Mouse (Mus musculus) embryo, embryonic 11.5 days (tissue): Measurements from ENCODE around the gene Bcl2.
A peak's percentile ranks its signal among the peaks of the same experiment; 100 is the strongest.
"Not testable (repeated sequence)": the region's sequence is repeated elsewhere in the genome, so short reads cannot be mapped to it uniquely, and the experiment has no call there.

ENCODE experiments used
- DNase-seq: peaks from one replicate; pipeline ENCODE4 v3.0.0-alpha.2; 2012; ENCODE audit warnings: low read depth, low spot score

Gene Bcl2

GRCm38 (mm10) chr1:106559116-106559605, 154.9 kb downstream of the Bcl2 start:
- no peak for DNase-seq

GRCm38 (mm10) chr1:106555498-106556168, 158.4 kb downstream of the Bcl2 start:
- DNase-seq, result no peak

- no peak for DNase-seq
Observed at GRCm38 (mm10) chr1:106553846-106554802, 159.9 kb downstream of the Bcl2 start.

- no peak for DNase-seq
Observed at GRCm38 (mm10) chr1:106552856-106553255, 161.2 kb downstream of the Bcl2 start.

- DNase-seq, result no peak
Observed at GRCm38 (mm10) chr1:106550580-106550979, 163.5 kb downstream of the Bcl2 start.

- no peak for DNase-seq
Observed at GRCm38 (mm10) chr1:106549025-106549424, 165.0 kb downstream of the Bcl2 start.

GRCm38 (mm10) chr1:106544817-106545612, 169.1 kb downstream of the Bcl2 start:
- DNase-seq, result no peak

GRCm38 (mm10) chr1:106542731-106543130, 171.3 kb downstream of the Bcl2 start:
- DNase-seq, result peak; percentile 19

- DNase-seq, result no peak
Observed at GRCm38 (mm10) chr1:106541851-106542250, 172.2 kb downstream of the Bcl2 start.

- no peak for DNase-seq
Observed at GRCm38 (mm10) chr1:106540130-106540529, 173.9 kb downstream of the Bcl2 start.

GRCm38 (mm10) chr1:106539029-106539428, 175.0 kb downstream of the Bcl2 start:
- DNase-seq, result no peak

GRCm38 (mm10) chr1:106534835-106535234, 179.2 kb downstream of the Bcl2 start:
- DNase-seq, result not testable (repeated sequence)

GRCm38 (mm10) chr1:106529570-106529969, 184.5 kb downstream of the Bcl2 start:
- no peak for DNase-seq

- no peak for DNase-seq
Observed at GRCm38 (mm10) chr1:106527537-106527936, 186.5 kb downstream of the Bcl2 start.

- no peak for DNase-seq
Observed at GRCm38 (mm10) chr1:106526751-106527150, 187.3 kb downstream of the Bcl2 start.

GRCm38 (mm10) chr1:106526112-106526511, 188.0 kb downstream of the Bcl2 start:
- no peak for DNase-seq

- no peak for DNase-seq
Observed at GRCm38 (mm10) chr1:106523741-106524140, 190.3 kb downstream of the Bcl2 start.

GRCm38 (mm10) chr1:106523009-106523408, 191.1 kb downstream of the Bcl2 start:
- DNase-seq, result no peak

GRCm38 (mm10) chr1:106517591-106518177, 196.4 kb downstream of the Bcl2 start:
- no peak for DNase-seq

GRCm38 (mm10) chr1:106517099-106517498, 197.0 kb downstream of the Bcl2 start:
- no peak for DNase-seq

GRCm38 (mm10) chr1:106515611-106516010, 198.5 kb downstream of the Bcl2 start:
- DNase-seq, result no peak
